Mouse (Mus musculus): ENCODE measurements around the gene Hnf4a. TPM values are rescaled to one million over a fixed set of nuclear protein-coding genes. Genes with fewer than 3 reads are reported as not detected.
A peak's percentile ranks its signal among the peaks of the same experiment; 100 is the strongest.

Gene Hnf4a
- polyA plus RNA-seq, 1 experiment from 2014 or later = 21.6 TPM

- no peak overlapping the region for H3K4me2 ChIP-seq (ENCODE audit: low read length)
- no peak for ATAC-seq (replicated peaks; ENCODE audit: low FRiP score, low read depth)
- H3K27ac ChIP-seq = no peak overlapping the region
- H3K27me3 ChIP-seq (ENCODE audit: insufficient read depth, low read length) = no peaks in the 10 kb centered on the region
- H3K4me3 ChIP-seq (replicated peaks; ENCODE audit: low read depth, low read length) = no peak overlapping the region
- DNase-seq (ENCODE audit: low spot score) = no peak
- no peaks in the 10 kb centered on the region for H3K4me1 ChIP-seq (replicated peaks; ENCODE audit: insufficient read depth, low read length)
- no peaks in the 10 kb centered on the region for H3K36me3 ChIP-seq (ENCODE audit: insufficient read depth, low read length)
- H3K9ac ChIP-seq (ENCODE audit: low read depth, low read length) = no peak overlapping the region
- TF ChIP-seq CTCF (IDR thresholded peaks at IDR 0.05; ENCODE audit: low read depth) = no peak
- 86% methylated on average over 3 of the region's 3 CpGs for WGBS
- no peaks in the 10 kb centered on the region for H3K9me3 ChIP-seq (replicated peaks; ENCODE audit: low read length)
Measured at GRCm38 (mm10) chr2:163487360-163487759, 19.2 kb upstream of the Hnf4a start.

- no peak overlapping the region for H3K4me3 ChIP-seq (replicated peaks; ENCODE audit: low read depth, low read length)
- no peak overlapping the region for H3K4me2 ChIP-seq (ENCODE audit: low read length)
- H3K4me1 ChIP-seq (replicated peaks; ENCODE audit: insufficient read depth, low read length) = no peaks in the 10 kb centered on the region
- peak; percentile 50; the same call in 1 of the 2 replicates for ATAC-seq (replicated peaks; ENCODE audit: low FRiP score, low read depth)
- TF ChIP-seq CTCF (IDR thresholded peaks at IDR 0.05; ENCODE audit: low read depth) = no peak
- no peak overlapping the region for H3K27ac ChIP-seq
- H3K36me3 ChIP-seq (ENCODE audit: insufficient read depth, low read length) = no peaks in the 10 kb centered on the region
- no peaks in the 10 kb centered on the region for H3K27me3 ChIP-seq (ENCODE audit: insufficient read depth, low read length)
- H3K9ac ChIP-seq (ENCODE audit: low read depth, low read length) = no peak overlapping the region
- 27% methylated on average over 5 of the region's 5 CpGs for WGBS
- DNase-seq (ENCODE audit: low spot score) = no peak
- no peaks in the 10 kb centered on the region for H3K9me3 ChIP-seq (replicated peaks; ENCODE audit: low read length)
Measured at GRCm38 (mm10) chr2:163489725-163490291, 16.8 kb upstream of the Hnf4a start.

DNA sequence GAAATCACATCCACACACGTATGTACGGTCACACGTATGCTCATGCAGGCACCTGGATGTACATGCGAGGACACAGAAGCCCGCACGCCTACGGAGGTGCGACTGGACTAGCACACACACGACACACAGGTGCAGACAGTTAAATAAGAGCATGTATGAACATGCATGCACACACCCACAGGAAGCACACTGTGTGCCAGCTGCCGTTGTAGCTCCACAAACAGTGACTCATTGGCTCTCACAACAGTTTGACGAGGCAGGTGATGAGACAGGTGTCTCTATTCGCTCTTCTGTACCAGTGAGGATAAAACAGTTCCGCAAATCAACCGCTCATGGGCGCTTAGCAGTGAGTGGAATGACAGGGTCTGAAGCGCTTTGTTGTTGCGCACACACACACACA lies 16.0 kb upstream of the Hnf4a start:
- H3K36me3 ChIP-seq (ENCODE audit: insufficient read depth, low read length) = no peaks in the 10 kb centered on the region
- no peaks in the 10 kb centered on the region for H3K4me1 ChIP-seq (replicated peaks; ENCODE audit: insufficient read depth, low read length)
- WGBS = 91% methylated on average over 17 of the region's 17 CpGs
- H3K27me3 ChIP-seq (ENCODE audit: insufficient read depth, low read length) = no peaks in the 10 kb centered on the region
- no peak overlapping the region for H3K4me2 ChIP-seq (ENCODE audit: low read length)
- no peaks in the 10 kb centered on the region for H3K9me3 ChIP-seq (replicated peaks; ENCODE audit: low read length)
- ATAC-seq (replicated peaks; ENCODE audit: low FRiP score, low read depth) (no peak), DNase-seq (ENCODE audit: low spot score) (no peak)
- H3K9ac ChIP-seq (ENCODE audit: low read depth, low read length) = no peak overlapping the region
- TF ChIP-seq CTCF (IDR thresholded peaks at IDR 0.05; ENCODE audit: low read depth) = no peak
- H3K4me3 ChIP-seq (replicated peaks; ENCODE audit: low read depth, low read length) = no peak overlapping the region
- H3K27ac ChIP-seq = no peak overlapping the region

DNA sequence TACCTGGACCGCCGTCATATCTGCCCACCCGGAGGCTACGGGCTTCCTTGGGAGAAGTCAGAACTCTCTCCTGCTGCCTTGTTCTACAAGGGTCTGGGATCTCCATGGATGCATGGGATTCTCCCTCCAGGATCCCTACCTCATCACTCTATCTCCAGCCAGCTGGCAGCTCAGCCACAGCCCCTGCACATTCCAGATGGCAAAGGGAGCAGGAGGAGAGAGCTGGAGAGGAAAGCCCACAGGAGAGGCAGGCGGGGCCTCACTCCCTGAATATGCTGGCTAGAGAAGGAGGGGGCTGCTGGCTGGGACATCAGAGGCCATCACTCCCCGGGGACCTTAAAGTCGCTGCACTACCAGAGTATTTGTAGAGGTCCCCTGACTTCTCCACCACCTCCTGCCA lies 15.3 kb upstream of the Hnf4a start:
- H3K27ac ChIP-seq = no peak overlapping the region
- no peak overlapping the region for H3K4me2 ChIP-seq (ENCODE audit: low read length)
- no peaks in the 10 kb centered on the region for H3K36me3 ChIP-seq (ENCODE audit: insufficient read depth, low read length)
- H3K27me3 ChIP-seq (ENCODE audit: insufficient read depth, low read length) = no peaks in the 10 kb centered on the region
- no peaks in the 10 kb centered on the region for H3K9me3 ChIP-seq (replicated peaks; ENCODE audit: low read length)
- no peak overlapping the region for H3K4me3 ChIP-seq (replicated peaks; ENCODE audit: low read depth, low read length)
- no peak for TF ChIP-seq CTCF (IDR thresholded peaks at IDR 0.05; ENCODE audit: low read depth)
- H3K9ac ChIP-seq (ENCODE audit: low read depth, low read length) = no peak overlapping the region
- DNase-seq (ENCODE audit: low spot score) (peak; percentile 11), ATAC-seq (replicated peaks; ENCODE audit: low FRiP score, low read depth) (no peak; the same call in 1 of the 2 replicates)
- 58% methylated on average over 6 of the region's 7 CpGs for WGBS
- no peaks in the 10 kb centered on the region for H3K4me1 ChIP-seq (replicated peaks; ENCODE audit: insufficient read depth, low read length)

- no peak for TF ChIP-seq CTCF (IDR thresholded peaks at IDR 0.05; ENCODE audit: low read depth)
- no peak within 1 kb of the TSS for H3K4me3 ChIP-seq (replicated peaks; ENCODE audit: low read depth, low read length)
- no peak for DNase-seq (ENCODE audit: low spot score)
- 74% methylated on average over 5 of the region's 5 CpGs for WGBS
- no peaks in the 10 kb centered on the region for H3K27me3 ChIP-seq (ENCODE audit: insufficient read depth, low read length)
- 0 out of 2 replicates have a peak within 1 kb of the TSS, but pooled peaks have one; percentile 14 for H3K9ac ChIP-seq (ENCODE audit: low read depth, low read length)
- no peaks in the 10 kb centered on the region for H3K4me1 ChIP-seq (replicated peaks; ENCODE audit: insufficient read depth, low read length)
- ATAC-seq (replicated peaks; ENCODE audit: low FRiP score, low read depth) = no peak
- H3K4me2 ChIP-seq (ENCODE audit: low read length) = no peak within 1 kb of the TSS
- no peak within 1 kb of the TSS for H3K27ac ChIP-seq
- H3K9me3 ChIP-seq (replicated peaks; ENCODE audit: low read length) = no peaks in the 10 kb centered on the region
- H3K36me3 ChIP-seq (ENCODE audit: insufficient read depth, low read length) = no peaks in the 10 kb centered on the region
Measured at GRCm38 (mm10) chr2:163492018-163492417, 14.6 kb upstream of the Hnf4a start, which contains the start of gene R3hdml. TSS of gene R3hdml (plus strand) at chr2:163492318.

DNA sequence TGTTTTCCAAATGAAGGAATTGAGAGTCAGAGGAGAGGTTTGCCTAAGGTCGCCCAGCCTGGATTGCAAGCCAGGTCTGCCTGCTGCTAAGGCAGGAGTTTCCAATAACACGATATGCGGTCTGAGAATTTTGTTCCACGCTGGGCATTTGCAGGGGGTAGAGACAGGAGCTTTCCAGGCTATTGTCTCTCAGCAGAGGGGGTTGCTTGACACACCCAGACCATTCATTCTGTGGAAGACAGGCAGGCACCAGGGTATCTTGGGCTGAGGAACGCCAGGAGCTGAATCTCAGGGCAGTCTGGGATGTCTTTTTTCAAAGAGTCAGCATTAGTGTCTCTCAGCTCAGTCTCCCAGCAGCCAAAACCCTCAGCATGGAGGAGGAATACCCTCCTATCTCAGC lies 13.6 kb upstream of the Hnf4a start:
- H3K9ac ChIP-seq (ENCODE audit: low read depth, low read length) = 0 out of 2 replicates have a peak overlapping the region, but pooled peaks have one; percentile 14
- no peaks in the 10 kb centered on the region for H3K36me3 ChIP-seq (ENCODE audit: insufficient read depth, low read length)
- 33% methylated on average over 5 of the region's 5 CpGs for WGBS
- no peak for DNase-seq (ENCODE audit: low spot score)
- TF ChIP-seq CTCF (IDR thresholded peaks at IDR 0.05; ENCODE audit: low read depth) = no peak
- no peaks in the 10 kb centered on the region for H3K9me3 ChIP-seq (replicated peaks; ENCODE audit: low read length)
- no peak for ATAC-seq (replicated peaks; ENCODE audit: low FRiP score, low read depth)
- no peak overlapping the region for H3K27ac ChIP-seq
- no peaks in the 10 kb centered on the region for H3K27me3 ChIP-seq (ENCODE audit: insufficient read depth, low read length)
- no peaks in the 10 kb centered on the region for H3K4me1 ChIP-seq (replicated peaks; ENCODE audit: insufficient read depth, low read length)
- no peak overlapping the region for H3K4me2 ChIP-seq (ENCODE audit: low read length)
- no peak overlapping the region for H3K4me3 ChIP-seq (replicated peaks; ENCODE audit: low read depth, low read length)

- Histone ChIP-seq H3K4me1 (replicated peaks; ENCODE audit: insufficient read depth, low read length) (no peaks in the 10 kb centered on the region), H3K4me2 (ENCODE audit: low read length) (no peak overlapping the region), H3K9ac (ENCODE audit: low read depth, low read length) (no peak overlapping the region), H3K9me3 (replicated peaks; ENCODE audit: low read length) (no peaks in the 10 kb centered on the region), H3K27me3 (ENCODE audit: insufficient read depth, low read length) (no peaks in the 10 kb centered on the region), H3K4me3 (replicated peaks; ENCODE audit: low read depth, low read length) (no peak overlapping the region), H3K27ac (no peak overlapping the region), H3K36me3 (ENCODE audit: insufficient read depth, low read length) (no peaks in the 10 kb centered on the region)
- no peak for ATAC-seq (replicated peaks; ENCODE audit: low FRiP score, low read depth)
- whole genome bisulfite sequencing = 52% methylated on average over 5 of the region's 5 CpGs
- TF ChIP-seq CTCF (IDR thresholded peaks at IDR 0.05; ENCODE audit: low read depth) = no peak
- DNase-seq (ENCODE audit: low spot score) = no peak
Measured at GRCm38 (mm10) chr2:163493976-163494375, 12.6 kb upstream of the Hnf4a start.

Measured in kidney, postnatal 0 days (tissue).